Mouse (Mus musculus): ENCODE measurements around the gene Oas1f. TPM values are rescaled to one million over a fixed set of nuclear protein-coding genes. Genes with fewer than 3 reads are reported as not detected.

Gene Oas1f
- total RNA-seq, 2 experiments from 2014 or later = not detected

- no peak for ATAC-seq (replicated peaks; ENCODE audit: low FRiP score, low TSS enrichment, poor library complexity, severe bottlenecking)
These were observed 53.5 kb downstream of the Oas1f start for GRCm38 (mm10) chr5:120900666-120901065.

GRCm38 (mm10) chr5:120902056-120902455, 54.9 kb downstream of the Oas1f start:
- no peak for ATAC-seq (replicated peaks; ENCODE audit: low FRiP score, low TSS enrichment, poor library complexity, severe bottlenecking)

GRCm38 (mm10) chr5:120906791-120907733, 59.9 kb downstream of the Oas1f start, which contains the start of gene Oas1a:
Gene Oas1a, minus strand, starts transcription at chr5:120907521.
- ATAC-seq (replicated peaks; ENCODE audit: low FRiP score, low TSS enrichment, poor library complexity, severe bottlenecking) = peak; percentile 60; the same call in 1 of the 2 replicates

Other genes with a start within 250 kb of the Oas1f start
- gene Rita1, start 234.8 kb upstream of the Oas1f start, total RNA-seq (2014; fragmentation: Nextera tagmentation) = 9.9 and 11.8 TPM in 2 replicates
- gene Rita1, start 234.8 kb upstream of the Oas1f start, total RNA-seq (2017) = 5.5 and 6.9 TPM in 2 replicates
- gene Ddx54, start 234.6 kb upstream of the Oas1f start, total RNA-seq (2014; fragmentation: Nextera tagmentation) = 28.3 and 41.7 TPM in 2 replicates
- 40.4 and 40.6 TPM in 2 replicates for gene Ddx54, start 234.6 kb upstream of the Oas1f start, total RNA-seq (2017)
- gene Cfap73, start 213.1 kb upstream of the Oas1f start, total RNA-seq (2014; fragmentation: Nextera tagmentation) = not detected in 2 replicates
- gene Cfap73, start 213.1 kb upstream of the Oas1f start, total RNA-seq (2017) = not detected in 2 replicates
- not detected in 2 replicates for gene Rasal1, start 198.6 kb upstream of the Oas1f start, total RNA-seq (2014; fragmentation: Nextera tagmentation)
- not detected in 2 replicates for gene Rasal1, start 198.6 kb upstream of the Oas1f start, total RNA-seq (2017)
- 8.7 TPM in 1 of 2 replicates, not detected in the other for gene Dtx1, start 135.4 kb upstream of the Oas1f start, total RNA-seq (2014; fragmentation: Nextera tagmentation)
- gene Dtx1, start 135.4 kb upstream of the Oas1f start, total RNA-seq (2017) = 0.56 TPM in 1 of 2 replicates, not detected in the other
- 1.7 and 2.0 TPM in 2 replicates for gene Oas2, start 97.5 kb upstream of the Oas1f start, total RNA-seq (2014; fragmentation: Nextera tagmentation)
- 0.72 and 1.3 TPM in 2 replicates for gene Oas2, start 97.5 kb upstream of the Oas1f start, total RNA-seq (2017)
- 2.3 and 4.2 TPM in 2 replicates for gene Oas3, start 69.7 kb upstream of the Oas1f start, total RNA-seq (2014; fragmentation: Nextera tagmentation)
- 1.8 and 2.0 TPM in 2 replicates for gene Oas3, start 69.7 kb upstream of the Oas1f start, total RNA-seq (2017)
- gene Oas1e, start 51.8 kb upstream of the Oas1f start, total RNA-seq (2014; fragmentation: Nextera tagmentation) = not detected in 2 replicates
- not detected in 2 replicates for gene Oas1e, start 51.8 kb upstream of the Oas1f start, total RNA-seq (2017)
- gene Oas1c, start 34.9 kb upstream of the Oas1f start, total RNA-seq (2014; fragmentation: Nextera tagmentation) = 5.3 and 8.3 TPM in 2 replicates
- gene Oas1c, start 34.9 kb upstream of the Oas1f start, total RNA-seq (2017) = 3.1 and 26.4 TPM in 2 replicates
- gene Oas1h, start 14.1 kb downstream of the Oas1f start, total RNA-seq (2014; fragmentation: Nextera tagmentation) = not detected in 2 replicates
- not detected in 2 replicates for gene Oas1h, start 14.1 kb downstream of the Oas1f start, total RNA-seq (2017)
- gene Oas1g, start 40.2 kb downstream of the Oas1f start, total RNA-seq (2014; fragmentation: Nextera tagmentation) = 2.5 TPM in 1 of 2 replicates, not detected in the other
- gene Oas1g, start 40.2 kb downstream of the Oas1f start, total RNA-seq (2017) = not detected in 2 replicates
- 6.4 and 8.1 TPM in 2 replicates for gene Oas1a, start 60.2 kb downstream of the Oas1f start, total RNA-seq (2014; fragmentation: Nextera tagmentation)
- gene Oas1a, start 60.2 kb downstream of the Oas1f start, total RNA-seq (2017) = 6.9 and 9.6 TPM in 2 replicates
- not detected in 2 replicates for gene Oas1d, start 67.2 kb downstream of the Oas1f start, total RNA-seq (2014; fragmentation: Nextera tagmentation)
- gene Oas1d, start 67.2 kb downstream of the Oas1f start, total RNA-seq (2017) = not detected in 2 replicates
- not detected in 2 replicates for gene Rph3a, start 162.7 kb downstream of the Oas1f start, total RNA-seq (2014; fragmentation: Nextera tagmentation)
- not detected in 2 replicates for gene Rph3a, start 162.7 kb downstream of the Oas1f start, total RNA-seq (2017)

Data from megakaryocyte-erythroid progenitor cell, adult 5-6 weeks (primary cell).